ENCODE assay signal across 8 mouse cellular contexts in genomic region chr7:25390054-25390770, GRCm38 (mm10). TPM values are rescaled to one million over a fixed set of nuclear protein-coding genes. Genes with fewer than 3 reads are reported as not detected.
DNase-seq lines count a peak whose midpoint lies in the region; ATAC-seq lines count a peak whose summit lies in the region.

No protein-coding gene starts in this region.

- WGBS in kidney, embryonic 14.5 days, result 53% methylated on average over 8 of the region's 8 CpGs

- no peak overlapping the region for H3K4me3 ChIP-seq in kidney, embryonic 14.5 days (ENCODE audit: low read length)

- H3K27me3 ChIP-seq in kidney, embryonic 14.5 days (ENCODE audit: control insufficient read depth, insufficient read depth, low read length), result no peaks in the 10 kb centered on the region

- peaks cover 18% of the 10 kb centered on the region; the same call in 1 of the 2 replicates for H3K36me3 ChIP-seq in kidney, embryonic 14.5 days (ENCODE audit: control insufficient read depth, insufficient read depth, low read length)

- peaks cover 14% of the 10 kb centered on the region for H3K4me1 ChIP-seq in kidney, embryonic 14.5 days (ENCODE audit: control insufficient read depth, insufficient read depth, low read length)

- H3K9ac ChIP-seq in kidney, embryonic 14.5 days (ENCODE audit: low read depth, low read length), result no peak overlapping the region

- no peak overlapping the region for H3K27ac ChIP-seq in kidney, embryonic 14.5 days (ENCODE audit: low read depth, low read length)

- DNase-seq in kidney, adult 11 months, result peak; percentile 92
- DNase-seq in ZHBTc4 (ENCODE audit: low read depth, low spot score), result peak; percentile 41
- peak; percentile 64 to 82 for DNase-seq in gastrocnemius, adult 8-10 months (ENCODE audit: low spot score in 2 of 2)
- DNase-seq in kidney, adult 18-20 months, result peak; percentile 85
- peak; percentile 83 for DNase-seq in lung, postnatal 10 days
- DNase-seq in thymus, postnatal 14 days, result no peak
- DNase-seq in right cerebral cortex, adult 2 months (ENCODE audit: low spot score in 2 of 2), result no peak

- no peak for ATAC-seq in kidney, embryonic 14.5 days (ENCODE audit: low FRiP score, low TSS enrichment)

- no peaks in the 10 kb centered on the region for H3K9me3 ChIP-seq in kidney, embryonic 14.5 days (ENCODE audit: control insufficient read depth, low read length)

- no peak overlapping the region for H3K4me2 ChIP-seq in kidney, embryonic 14.5 days (replicated peaks; ENCODE audit: low read depth, low read length)

RNA-seq across cellular contexts. Expression of gene Lipe, which starts 8.3 kb away (rescaled TPM):
- polyA plus RNA-seq in kidney, embryonic 14.5 days (2014; fragmentation: Nextera tagmentation; extraction: Ambion mirVana), result 5.3 and 6.8 TPM in 2 replicates
- total RNA-seq in gastrocnemius, adult 8-10 months (2022), result 10 to 100 TPM; 10.6 to 28.0 (median 19.9) TPM

RNA-seq across cellular contexts. Expression of gene Cnfn, which starts 20.7 kb away (rescaled TPM):
- polyA plus RNA-seq in kidney, embryonic 14.5 days (2014; fragmentation: Nextera tagmentation; extraction: Ambion mirVana), result not detected in 2 replicates
- total RNA-seq in gastrocnemius, adult 8-10 months (2022), result not detected

RNA-seq across cellular contexts. Expression of gene Cxcl17, which starts 22.5 kb away (rescaled TPM):
- polyA plus RNA-seq in kidney, embryonic 14.5 days (2014; fragmentation: Nextera tagmentation; extraction: Ambion mirVana), result 0.27 and 0.30 TPM in 2 replicates
- total RNA-seq in gastrocnemius, adult 8-10 months (2022), result not detected

Comparison
In these comparisons a context has a peak if more than half of its experiments do, and no peak if none do; other contexts are left out.
1. DNase-seq: peak in kidney, adult 11 months (single experiment), ZHBTc4 (single experiment), gastrocnemius, adult 8-10 months (2 of 2), kidney, adult 18-20 months (single experiment) and lung, postnatal 10 days (single experiment); none in thymus, postnatal 14 days (single experiment) and right cerebral cortex, adult 2 months (0 of 2).